Mouse (Mus musculus): ENCODE results near the gene Soga1. TPM values are rescaled to one million over a fixed set of nuclear protein-coding genes. Genes with fewer than 3 reads are reported as not detected.
A peak's percentile ranks its signal among the peaks of the same experiment; 100 is the strongest.

The Soga1 gene
- polyA plus RNA-seq, 1 experiment from 2014 or later = 4.5 TPM

DNA sequence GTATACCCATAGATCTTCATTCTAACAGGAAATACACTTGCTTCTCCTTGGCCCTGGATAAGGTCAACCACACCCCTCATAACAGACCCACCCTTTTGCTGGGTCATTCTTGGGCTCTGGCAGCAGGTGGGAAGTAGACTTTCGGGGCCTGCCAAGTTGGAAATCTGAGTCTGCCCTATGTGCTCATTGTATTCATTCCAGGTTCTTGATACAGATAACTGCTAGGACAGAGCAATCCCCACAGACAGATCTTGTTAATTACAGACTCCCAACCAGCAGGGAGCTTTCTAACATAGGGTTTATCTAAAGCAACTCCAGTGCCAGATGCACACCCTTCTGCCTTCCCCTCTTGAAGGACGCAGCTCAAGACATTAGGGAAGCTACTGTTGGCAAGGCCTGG lies 96.2 kb downstream of the Soga1 start:
- no peak overlapping the region for H3K9ac ChIP-seq
- no peaks in the 10 kb centered on the region for H3K36me3 ChIP-seq
- no peak overlapping the region for H3K4me3 ChIP-seq
- peaks cover 19% of the 10 kb centered on the region for H3K4me1 ChIP-seq (replicated peaks)
- no peaks in the 10 kb centered on the region for H3K27me3 ChIP-seq (replicated peaks)
- peak overlapping the region; percentile 58 for H3K27ac ChIP-seq (ENCODE audit: poor library complexity, severe bottlenecking)
- peak; percentile 77; the same call in 1 of the 2 replicates for ATAC-seq (ENCODE audit: insufficient number of reproducible peaks, low FRiP score)
- H3K4me2 ChIP-seq = peak overlapping the region; percentile 4; the same call in 1 of the 2 replicates
- H3K9me3 ChIP-seq (replicated peaks) = no peaks in the 10 kb centered on the region
- WGBS = 34% methylated on average over 2 of the region's 2 CpGs

DNA sequence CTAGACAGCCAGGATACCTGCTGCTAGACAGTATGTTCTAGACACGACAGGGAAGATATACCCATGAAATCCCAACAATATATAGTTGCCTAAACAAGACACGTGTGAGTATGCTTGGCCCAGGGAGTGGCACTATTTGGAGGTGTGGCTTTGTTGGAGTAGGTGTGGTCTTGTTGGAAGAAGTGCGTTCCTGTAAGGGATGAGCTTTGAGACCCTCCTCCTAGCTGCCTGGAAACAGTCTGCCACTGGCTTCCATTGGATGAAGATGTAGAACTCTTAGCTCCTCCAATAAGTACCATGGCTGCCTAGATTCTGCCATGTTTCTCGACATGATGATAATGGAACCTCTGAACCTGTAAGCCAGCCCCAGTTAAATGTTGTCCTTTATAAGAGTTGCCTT lies 97.8 kb downstream of the Soga1 start:
- ATAC-seq (ENCODE audit: insufficient number of reproducible peaks, low FRiP score) = no peak
- Histone ChIP-seq H3K27ac (ENCODE audit: poor library complexity, severe bottlenecking) (no peak overlapping the region), H3K9ac (no peak overlapping the region), H3K4me1 (replicated peaks) (peaks cover 17% of the 10 kb centered on the region), H3K36me3 (no peaks in the 10 kb centered on the region), H3K4me3 (no peak overlapping the region), H3K27me3 (replicated peaks) (no peaks in the 10 kb centered on the region), H3K9me3 (replicated peaks) (no peaks in the 10 kb centered on the region), H3K4me2 (no peak overlapping the region)
- 81% methylated on average over 4 of the region's 4 CpGs for whole genome bisulfite sequencing

DNA sequence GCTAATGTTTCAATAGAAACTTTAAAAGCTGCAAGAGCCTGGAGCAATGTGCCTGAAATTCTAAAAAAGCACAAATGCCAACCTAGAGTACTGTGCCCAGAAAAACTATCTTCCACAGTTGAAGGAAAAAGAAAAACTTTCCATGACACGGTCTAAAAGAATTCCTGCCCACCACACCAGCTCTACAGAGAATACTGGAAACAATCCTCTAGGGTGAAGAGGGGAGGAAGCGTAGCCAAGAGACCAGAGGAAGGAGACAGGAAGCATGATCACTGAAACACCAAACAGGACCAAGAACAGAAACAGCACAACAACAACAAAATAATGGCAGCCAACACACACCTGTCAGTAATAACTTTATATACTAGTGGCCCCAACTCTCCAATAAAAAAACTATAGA lies 99.0 kb downstream of the Soga1 start:
- peaks cover 25% of the 10 kb centered on the region for H3K4me1 ChIP-seq (replicated peaks)
- no peaks in the 10 kb centered on the region for H3K36me3 ChIP-seq
- 59% methylated on average over 2 of the region's 2 CpGs for WGBS
- no peak overlapping the region for H3K27ac ChIP-seq (ENCODE audit: poor library complexity, severe bottlenecking)
- H3K9me3 ChIP-seq (replicated peaks) = no peaks in the 10 kb centered on the region
- no peak overlapping the region for H3K9ac ChIP-seq
- ATAC-seq (ENCODE audit: insufficient number of reproducible peaks, low FRiP score) = no peak
- no peak overlapping the region for H3K4me2 ChIP-seq
- no peaks in the 10 kb centered on the region for H3K27me3 ChIP-seq (replicated peaks)
- H3K4me3 ChIP-seq = no peak overlapping the region

DNA sequence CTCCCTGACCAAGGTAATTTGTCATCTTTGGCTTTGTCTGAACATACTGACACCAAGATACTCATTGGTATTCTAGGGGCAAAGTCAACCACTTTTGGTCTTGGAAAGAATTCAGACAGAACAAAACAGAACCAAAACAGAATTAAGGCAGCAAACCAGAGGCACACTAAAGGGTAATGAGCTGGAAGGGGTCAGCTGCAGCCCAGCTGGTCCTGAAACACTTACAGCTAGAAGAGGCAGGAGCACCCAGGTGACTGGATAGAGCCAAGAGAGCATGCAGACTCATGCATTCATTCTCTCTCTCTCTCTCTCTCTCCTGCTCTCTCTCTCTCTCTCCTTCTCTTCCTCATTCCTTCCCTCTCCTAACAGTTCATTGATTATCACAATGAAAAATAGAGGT lies 102.3 kb downstream of the Soga1 start:
- H3K27ac ChIP-seq (ENCODE audit: poor library complexity, severe bottlenecking) = no peak overlapping the region
- peaks cover 31% of the 10 kb centered on the region for H3K4me1 ChIP-seq (replicated peaks)

DNA sequence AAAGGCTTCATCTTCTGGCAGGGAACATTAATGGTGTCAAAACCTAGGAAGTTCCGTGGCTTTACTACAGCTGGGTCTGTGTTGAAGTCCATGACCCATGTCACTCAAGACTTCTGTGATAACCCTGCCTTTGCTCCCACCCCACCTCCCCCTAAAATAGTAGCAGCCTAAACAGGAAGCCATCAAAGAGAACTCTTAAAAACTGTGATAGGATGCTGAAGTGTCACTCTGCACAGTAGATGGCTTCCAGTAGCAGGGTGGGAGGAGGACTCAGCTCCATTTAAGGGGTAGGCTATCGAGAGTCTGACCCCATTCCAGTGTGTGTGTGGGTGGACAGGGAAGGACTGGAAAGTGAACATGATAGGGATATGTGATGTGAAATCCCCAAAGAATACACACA lies 104.1 kb downstream of the Soga1 start:
- H3K27ac ChIP-seq (ENCODE audit: poor library complexity, severe bottlenecking) = peak overlapping the region; percentile 70
- H3K36me3 ChIP-seq = no peaks in the 10 kb centered on the region
- 9% methylated on average over 2 of the region's 2 CpGs for WGBS

More for the DNA sequence above, 102.3 kb downstream of the Soga1 start:
- no peaks in the 10 kb centered on the region for H3K27me3 ChIP-seq (replicated peaks)
- H3K9ac ChIP-seq = no peak overlapping the region
- H3K9me3 ChIP-seq (replicated peaks) = no peaks in the 10 kb centered on the region
- H3K36me3 ChIP-seq = no peaks in the 10 kb centered on the region
- no peak for ATAC-seq (ENCODE audit: insufficient number of reproducible peaks, low FRiP score)
- H3K4me2 ChIP-seq = no peak overlapping the region
- H3K4me3 ChIP-seq = no peak overlapping the region

DNA sequence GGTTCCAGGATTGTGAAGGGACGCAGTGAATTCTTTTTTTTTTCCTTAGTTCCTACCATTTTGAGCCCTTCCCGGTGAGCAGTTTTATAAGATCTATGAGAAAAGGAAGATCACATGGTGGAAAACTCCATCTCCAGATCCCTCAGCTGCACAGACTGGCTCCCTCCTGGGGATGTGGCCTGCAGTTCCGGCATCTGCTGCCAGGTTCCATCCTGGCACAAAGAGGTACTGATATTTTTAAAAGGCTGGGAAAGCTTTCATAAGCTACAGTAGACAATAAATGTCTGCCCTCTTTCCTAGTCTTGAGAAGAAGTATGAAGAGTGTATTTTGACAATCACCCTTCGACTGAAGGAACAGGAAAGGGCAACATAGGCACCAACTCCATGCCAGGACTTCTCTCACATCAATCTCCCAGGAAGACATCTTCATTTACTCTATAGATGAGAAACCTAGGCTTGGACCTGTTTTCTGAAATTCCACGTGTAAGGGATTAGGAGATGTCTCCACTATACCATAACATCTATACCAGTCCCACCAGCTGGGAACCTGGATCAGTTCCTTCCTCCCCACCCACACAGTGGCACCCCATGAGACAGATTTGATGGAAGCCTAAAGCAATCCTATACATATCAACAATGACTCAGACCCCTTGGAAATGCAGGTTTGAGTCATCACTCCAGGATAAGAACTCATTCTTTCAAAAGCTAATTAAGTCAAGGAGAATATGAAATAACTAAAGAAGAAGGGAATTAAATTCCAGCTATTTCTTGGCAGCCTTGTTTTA lies 105.5 kb downstream of the Soga1 start:
- Histone ChIP-seq H3K27ac (ENCODE audit: poor library complexity, severe bottlenecking) (0 out of 2 replicates have a peak overlapping the region, but pooled peaks have one; percentile 12), H3K27me3 (replicated peaks) (no peaks in the 10 kb centered on the region), H3K9me3 (replicated peaks) (no peaks in the 10 kb centered on the region), H3K9ac (no peak overlapping the region), H3K4me3 (no peak overlapping the region), H3K4me2 (no peak overlapping the region), H3K36me3 (no peaks in the 10 kb centered on the region), H3K4me1 (replicated peaks) (peaks cover 46% of the 10 kb centered on the region)
- no peak for ATAC-seq (ENCODE audit: insufficient number of reproducible peaks, low FRiP score)
- 77% methylated on average over 5 of the region's 5 CpGs for WGBS

More for the DNA sequence above, 104.1 kb downstream of the Soga1 start:
- no peaks in the 10 kb centered on the region for H3K9me3 ChIP-seq (replicated peaks)
- no peak overlapping the region for H3K9ac ChIP-seq
- no peak overlapping the region for H3K4me3 ChIP-seq
- peaks cover 39% of the 10 kb centered on the region for H3K4me1 ChIP-seq (replicated peaks)
- H3K4me2 ChIP-seq = peak overlapping the region; percentile 49
- ATAC-seq (ENCODE audit: insufficient number of reproducible peaks, low FRiP score) = peak; percentile 81
- H3K27me3 ChIP-seq (replicated peaks) = no peaks in the 10 kb centered on the region

DNA sequence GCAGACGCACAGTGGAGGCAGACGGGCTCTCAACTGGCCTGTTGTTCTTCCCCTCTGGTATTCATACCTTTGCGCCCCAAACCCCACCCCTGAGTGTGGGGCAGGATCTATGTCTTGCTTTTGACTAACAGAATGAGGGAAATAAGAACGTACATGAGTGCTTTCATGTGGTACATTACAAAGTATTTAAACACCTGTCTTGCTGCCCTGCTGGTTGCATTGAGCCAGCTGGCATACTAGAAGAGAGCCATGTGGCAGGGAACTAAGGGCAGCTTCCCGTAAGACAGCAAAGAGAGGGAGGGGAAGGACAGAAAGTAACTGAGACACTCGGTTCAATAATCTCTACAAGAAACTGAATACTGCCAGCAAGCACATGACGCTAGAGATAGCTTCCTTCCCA lies 108.8 kb downstream of the Soga1 start:
- ATAC-seq (ENCODE audit: insufficient number of reproducible peaks, low FRiP score) = no peak
- Histone ChIP-seq H3K27ac (ENCODE audit: poor library complexity, severe bottlenecking) (no peak overlapping the region), H3K9ac (no peak overlapping the region), H3K9me3 (replicated peaks) (no peaks in the 10 kb centered on the region), H3K4me1 (replicated peaks) (peaks cover 41% of the 10 kb centered on the region), H3K27me3 (replicated peaks) (no peaks in the 10 kb centered on the region), H3K36me3 (no peaks in the 10 kb centered on the region), H3K4me2 (no peak overlapping the region), H3K4me3 (no peak overlapping the region)
- WGBS = 67% methylated on average over 7 of the region's 7 CpGs

DNA sequence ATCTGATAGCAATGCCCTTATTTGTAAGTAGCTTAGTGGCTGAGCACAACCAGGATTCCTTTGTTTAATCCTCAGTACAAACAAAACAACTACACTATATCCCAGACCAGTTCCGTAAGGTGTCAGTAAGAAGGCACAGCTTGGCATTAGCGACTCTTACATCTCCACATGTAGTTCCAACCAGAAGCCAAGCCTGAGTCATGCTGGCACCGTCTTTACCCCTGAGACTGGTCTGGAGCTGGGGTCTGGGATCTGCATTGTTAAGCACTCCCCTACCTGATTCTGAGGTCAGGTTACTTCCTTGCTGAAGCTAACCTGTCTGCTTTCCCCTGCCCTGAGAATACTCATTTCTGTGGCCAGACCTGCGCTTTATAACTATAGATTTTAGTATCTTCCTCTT lies 110.6 kb downstream of the Soga1 start:
- 78% methylated on average over 4 of the region's 4 CpGs for WGBS
- H3K4me2 ChIP-seq = no peak overlapping the region
- no peak overlapping the region for H3K4me3 ChIP-seq
- H3K36me3 ChIP-seq = no peaks in the 10 kb centered on the region
- ATAC-seq (ENCODE audit: insufficient number of reproducible peaks, low FRiP score) = no peak
- H3K4me1 ChIP-seq (replicated peaks) = peaks cover 38% of the 10 kb centered on the region
- no peaks in the 10 kb centered on the region for H3K27me3 ChIP-seq (replicated peaks)
- no peak overlapping the region for H3K27ac ChIP-seq (ENCODE audit: poor library complexity, severe bottlenecking)
- no peaks in the 10 kb centered on the region for H3K9me3 ChIP-seq (replicated peaks)
- 0 out of 2 replicates have a peak overlapping the region, but pooled peaks have one; percentile 16 for H3K9ac ChIP-seq

DNA sequence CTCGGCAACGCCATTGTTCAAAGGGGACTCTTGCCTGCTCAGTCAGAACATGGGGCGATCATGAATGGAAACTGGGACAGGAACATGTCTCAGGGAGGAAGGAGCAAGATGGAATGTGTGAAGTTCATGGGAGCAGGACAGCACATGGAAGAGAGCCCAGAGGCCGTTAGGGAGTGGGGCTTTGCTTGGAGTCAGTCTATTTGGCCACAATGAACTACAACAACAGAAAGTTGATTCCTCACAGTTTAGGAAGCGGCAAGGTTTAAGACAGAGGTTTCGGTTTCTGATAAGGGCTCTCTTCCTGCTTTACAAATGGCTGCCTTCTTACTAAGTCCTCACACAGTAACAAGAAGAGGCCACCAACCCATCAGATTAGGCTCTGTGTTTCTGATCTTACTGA lies 111.7 kb downstream of the Soga1 start:
- no peak for ATAC-seq (ENCODE audit: insufficient number of reproducible peaks, low FRiP score)
- Histone ChIP-seq H3K27me3 (replicated peaks) (no peaks in the 10 kb centered on the region), H3K9me3 (replicated peaks) (no peaks in the 10 kb centered on the region), H3K4me3 (no peak overlapping the region), H3K27ac (ENCODE audit: poor library complexity, severe bottlenecking) (no peak overlapping the region), H3K36me3 (no peaks in the 10 kb centered on the region), H3K4me1 (replicated peaks) (peaks cover 35% of the 10 kb centered on the region), H3K9ac (no peak overlapping the region), H3K4me2 (no peak overlapping the region)
- 69% methylated on average over 6 of the region's 6 CpGs for WGBS

Other genes starting within 250 kb of the Soga1 start
- 42.8 and 43.1 TPM in 2 replicates for gene Tgif2, start 239.2 kb downstream of the Soga1 start, polyA plus RNA-seq (2016; fragmentation: Nextera tagmentation; extraction: Ambion mirVana)
- 3.5 and 4.5 TPM in 2 replicates for gene 4930518I15Rik, start 221.3 kb downstream of the Soga1 start, polyA plus RNA-seq (2016; fragmentation: Nextera tagmentation; extraction: Ambion mirVana)
- gene Rab5if, start 216.1 kb downstream of the Soga1 start, polyA plus RNA-seq (2016; fragmentation: Nextera tagmentation; extraction: Ambion mirVana) = 193 and 203 TPM in 2 replicates
- 0.55 and 0.65 TPM in 2 replicates for gene Sla2, start 192.1 kb downstream of the Soga1 start, polyA plus RNA-seq (2016; fragmentation: Nextera tagmentation; extraction: Ambion mirVana)
- gene Ndrg3, start 87.2 kb downstream of the Soga1 start, polyA plus RNA-seq (2016; fragmentation: Nextera tagmentation; extraction: Ambion mirVana) = 31.3 and 32.3 TPM in 2 replicates
- 39.1 and 41.0 TPM in 2 replicates for gene Dsn1, start 72.1 kb downstream of the Soga1 start, polyA plus RNA-seq (2016; fragmentation: Nextera tagmentation; extraction: Ambion mirVana)
- gene Tldc2, start 7.8 kb upstream of the Soga1 start, polyA plus RNA-seq (2016; fragmentation: Nextera tagmentation; extraction: Ambion mirVana) = not detected in 2 replicates
- 17.2 and 18.0 TPM in 2 replicates for gene Samhd1, start 56.0 kb upstream of the Soga1 start, polyA plus RNA-seq (2016; fragmentation: Nextera tagmentation; extraction: Ambion mirVana)
- gene Rbl1, start 125.3 kb upstream of the Soga1 start, polyA plus RNA-seq (2016; fragmentation: Nextera tagmentation; extraction: Ambion mirVana) = 20.7 and 21.4 TPM in 2 replicates
- 202 and 207 TPM in 2 replicates for gene Rpn2, start 199.8 kb upstream of the Soga1 start, polyA plus RNA-seq (2016; fragmentation: Nextera tagmentation; extraction: Ambion mirVana)
- gene Mroh8, start 200.3 kb upstream of the Soga1 start, polyA plus RNA-seq (2016; fragmentation: Nextera tagmentation; extraction: Ambion mirVana) = 0.22 and 0.46 TPM in 2 replicates

Measured in heart, embryonic 12.5 days (tissue).